Mouse (Mus musculus): ENCODE results near the gene Gprc5d. TPM values are rescaled to one million over a fixed set of nuclear protein-coding genes. Genes with fewer than 3 reads are reported as not detected.

Gprc5d gene
- polyA plus RNA-seq, 1 experiment = not detected

- no peak overlapping the region for H3K9ac ChIP-seq (ENCODE audit: low read depth, poor library complexity, severe bottlenecking)
- H3K4me1 ChIP-seq (ENCODE audit: control insufficient read depth, insufficient read depth, low read length) = peaks cover 1% of the 10 kb centered on the region
- no peaks in the 10 kb centered on the region for H3K27me3 ChIP-seq (ENCODE audit: control insufficient read depth, insufficient read depth, low read length, poor library complexity, severe bottlenecking)
- no peaks in the 10 kb centered on the region for H3K9me3 ChIP-seq (replicated peaks; ENCODE audit: control insufficient read depth, insufficient read depth, low read length, poor library complexity, severe bottlenecking)
- no peaks in the 10 kb centered on the region for H3K36me3 ChIP-seq (ENCODE audit: control insufficient read depth, insufficient read depth, low read length, poor library complexity, severe bottlenecking)
- H3K4me3 ChIP-seq (ENCODE audit: low read depth, low read length) = no peak overlapping the region
- TF ChIP-seq EP300 (IDR thresholded peaks at IDR 0.05; ENCODE audit: insufficient read depth, low read depth, low read length) = no peak
- TF ChIP-seq POLR2A (IDR thresholded peaks at IDR 0.05; ENCODE audit: insufficient read depth, low read length) = no peak
- no peak for TF ChIP-seq CTCF (IDR thresholded peaks at IDR 0.05; ENCODE audit: low read depth, low read length)
- H3K27ac ChIP-seq (ENCODE audit: insufficient read depth, low read length) = no peak overlapping the region
Measured at GRCm38 (mm10) chr6:135135735-135136134, 17.7 kb upstream of the Gprc5d start.

DNA sequence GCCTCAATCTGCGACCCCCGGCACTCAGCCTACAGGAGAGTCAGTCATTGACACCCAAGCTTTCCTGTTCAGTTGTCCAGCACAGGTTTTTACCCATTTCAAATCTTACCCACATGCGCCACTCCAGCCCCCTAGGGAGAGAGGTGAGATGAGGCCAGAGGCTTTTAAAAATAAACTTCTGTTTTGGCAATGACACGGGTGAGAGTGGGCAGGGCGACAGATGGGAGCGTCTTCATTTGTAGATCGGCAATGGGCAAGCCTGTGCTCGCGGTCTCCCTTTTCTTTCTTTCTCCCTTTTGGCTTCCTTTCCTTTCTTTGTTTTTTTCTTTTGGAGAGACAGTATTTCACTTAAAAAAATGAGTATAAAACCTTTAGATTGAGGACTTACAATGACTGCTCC lies 15.4 kb upstream of the Gprc5d start:
- Histone ChIP-seq H3K4me1 (ENCODE audit: control insufficient read depth, insufficient read depth, low read length) (peaks cover 1% of the 10 kb centered on the region), H3K9ac (ENCODE audit: low read depth, poor library complexity, severe bottlenecking) (no peak overlapping the region), H3K27ac (ENCODE audit: insufficient read depth, low read length) (no peak overlapping the region), H3K36me3 (ENCODE audit: control insufficient read depth, insufficient read depth, low read length, poor library complexity, severe bottlenecking) (no peaks in the 10 kb centered on the region), H3K9me3 (replicated peaks; ENCODE audit: control insufficient read depth, insufficient read depth, low read length, poor library complexity, severe bottlenecking) (no peaks in the 10 kb centered on the region), H3K4me3 (ENCODE audit: low read depth, low read length) (no peak overlapping the region), H3K27me3 (ENCODE audit: control insufficient read depth, insufficient read depth, low read length, poor library complexity, severe bottlenecking) (no peaks in the 10 kb centered on the region)
- TF ChIP-seq CTCF (IDR thresholded peaks at IDR 0.05; ENCODE audit: low read depth, low read length) (no peak), EP300 (IDR thresholded peaks at IDR 0.05; ENCODE audit: insufficient read depth, low read depth, low read length) (no peak), POLR2A (IDR thresholded peaks at IDR 0.05; ENCODE audit: insufficient read depth, low read length) (no peak)

DNA sequence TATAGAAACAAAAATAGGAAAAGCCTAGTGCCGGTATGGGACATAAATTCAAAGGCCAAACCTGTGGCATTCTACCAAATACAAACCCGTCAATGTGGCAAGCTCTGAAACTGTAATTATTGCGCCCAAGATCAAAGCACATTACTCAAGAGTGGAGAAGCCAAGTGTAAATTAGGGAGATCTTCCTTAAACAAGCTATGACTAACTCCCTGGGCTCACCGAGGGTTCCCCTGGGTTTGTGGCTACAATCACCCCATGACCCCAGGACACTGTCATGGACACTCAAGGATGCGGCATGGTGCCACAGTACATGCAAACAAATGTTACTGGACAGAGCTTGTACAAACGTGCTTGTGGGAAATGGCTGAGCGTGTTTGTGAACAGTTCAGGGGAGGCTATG lies 15.0 kb upstream of the Gprc5d start:
- TF ChIP-seq POLR2A (IDR thresholded peaks at IDR 0.05; ENCODE audit: insufficient read depth, low read length) = no peak
- no peak for TF ChIP-seq CTCF (IDR thresholded peaks at IDR 0.05; ENCODE audit: low read depth, low read length)
- no peak for TF ChIP-seq EP300 (IDR thresholded peaks at IDR 0.05; ENCODE audit: insufficient read depth, low read depth, low read length)
- Histone ChIP-seq H3K9ac (ENCODE audit: low read depth, poor library complexity, severe bottlenecking) (no peak overlapping the region), H3K27me3 (ENCODE audit: control insufficient read depth, insufficient read depth, low read length, poor library complexity, severe bottlenecking) (no peaks in the 10 kb centered on the region), H3K4me1 (ENCODE audit: control insufficient read depth, insufficient read depth, low read length) (peaks cover 1% of the 10 kb centered on the region), H3K4me3 (ENCODE audit: low read depth, low read length) (no peak overlapping the region), H3K9me3 (replicated peaks; ENCODE audit: control insufficient read depth, insufficient read depth, low read length, poor library complexity, severe bottlenecking) (no peaks in the 10 kb centered on the region), H3K36me3 (ENCODE audit: control insufficient read depth, insufficient read depth, low read length, poor library complexity, severe bottlenecking) (no peaks in the 10 kb centered on the region), H3K27ac (ENCODE audit: insufficient read depth, low read length) (no peak overlapping the region)

- TF ChIP-seq POLR2A (IDR thresholded peaks at IDR 0.05; ENCODE audit: insufficient read depth, low read length) (no peak), CTCF (IDR thresholded peaks at IDR 0.05; ENCODE audit: low read depth, low read length) (no peak), EP300 (IDR thresholded peaks at IDR 0.05; ENCODE audit: insufficient read depth, low read depth, low read length) (no peak)
- no peaks in the 10 kb centered on the region; the same call in 1 of the 2 replicates for H3K27me3 ChIP-seq (ENCODE audit: control insufficient read depth, insufficient read depth, low read length, poor library complexity, severe bottlenecking)
- no peak overlapping the region for H3K4me3 ChIP-seq (ENCODE audit: low read depth, low read length)
- H3K36me3 ChIP-seq (ENCODE audit: control insufficient read depth, insufficient read depth, low read length, poor library complexity, severe bottlenecking) = no peaks in the 10 kb centered on the region
- H3K27ac ChIP-seq (ENCODE audit: insufficient read depth, low read length) = no peak overlapping the region
- H3K4me1 ChIP-seq (ENCODE audit: control insufficient read depth, insufficient read depth, low read length) = no peaks in the 10 kb centered on the region
- no peak overlapping the region for H3K9ac ChIP-seq (ENCODE audit: low read depth, poor library complexity, severe bottlenecking)
- H3K9me3 ChIP-seq (replicated peaks; ENCODE audit: control insufficient read depth, insufficient read depth, low read length, poor library complexity, severe bottlenecking) = no peaks in the 10 kb centered on the region
Measured at GRCm38 (mm10) chr6:135124755-135125380, 6.8 kb upstream of the Gprc5d start.

DNA sequence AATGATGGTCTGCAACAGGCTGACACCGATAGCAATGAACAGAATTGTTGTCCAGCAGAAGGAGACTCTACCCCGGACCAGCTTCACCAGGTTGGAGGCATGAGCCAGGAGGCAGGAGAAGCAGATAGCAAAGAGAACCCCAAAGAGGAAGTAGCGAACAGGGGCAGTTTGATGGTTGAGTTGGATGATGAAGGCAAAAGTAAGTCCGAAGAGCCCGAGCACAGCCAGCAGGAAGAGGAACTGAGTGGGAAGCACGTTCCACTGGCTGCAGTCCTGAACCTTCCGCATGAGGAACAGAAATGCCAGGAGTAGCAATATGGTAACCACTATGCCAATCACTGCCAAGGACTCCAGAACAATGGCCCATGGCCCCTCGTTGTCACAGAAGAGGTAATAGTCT lies 1.6 kb downstream of the Gprc5d start:
- no peak overlapping the region for H3K9ac ChIP-seq (ENCODE audit: low read depth, poor library complexity, severe bottlenecking)
- no peaks in the 10 kb centered on the region for H3K4me1 ChIP-seq (ENCODE audit: control insufficient read depth, insufficient read depth, low read length)
- peaks cover 5% of the 10 kb centered on the region; the same call in 1 of the 2 replicates for H3K9me3 ChIP-seq (replicated peaks; ENCODE audit: control insufficient read depth, insufficient read depth, low read length, poor library complexity, severe bottlenecking)
- no peak overlapping the region for H3K4me3 ChIP-seq (ENCODE audit: low read depth, low read length)
- no peaks in the 10 kb centered on the region; the same call in 1 of the 2 replicates for H3K27me3 ChIP-seq (ENCODE audit: control insufficient read depth, insufficient read depth, low read length, poor library complexity, severe bottlenecking)
- no peak overlapping the region for H3K27ac ChIP-seq (ENCODE audit: insufficient read depth, low read length)
- TF ChIP-seq CTCF (IDR thresholded peaks at IDR 0.05; ENCODE audit: low read depth, low read length) = no peak
- no peak for TF ChIP-seq POLR2A (IDR thresholded peaks at IDR 0.05; ENCODE audit: insufficient read depth, low read length)
- no peak for TF ChIP-seq EP300 (IDR thresholded peaks at IDR 0.05; ENCODE audit: insufficient read depth, low read depth, low read length)
- H3K36me3 ChIP-seq (ENCODE audit: control insufficient read depth, insufficient read depth, low read length, poor library complexity, severe bottlenecking) = no peaks in the 10 kb centered on the region

GRCm38 (mm10) chr6:135113114-135113436 lies 5.0 kb downstream of the Gprc5d start:
- Histone ChIP-seq H3K9ac (ENCODE audit: low read depth, poor library complexity, severe bottlenecking) (no peak overlapping the region), H3K27ac (ENCODE audit: insufficient read depth, low read length) (no peak overlapping the region), H3K4me1 (ENCODE audit: control insufficient read depth, insufficient read depth, low read length) (no peaks in the 10 kb centered on the region), H3K9me3 (replicated peaks; ENCODE audit: control insufficient read depth, insufficient read depth, low read length, poor library complexity, severe bottlenecking) (0 out of 2 replicates have a peak, but pooled peaks cover 5% of the 10 kb centered on the region), H3K4me3 (ENCODE audit: low read depth, low read length) (no peak overlapping the region), H3K36me3 (ENCODE audit: control insufficient read depth, insufficient read depth, low read length, poor library complexity, severe bottlenecking) (no peaks in the 10 kb centered on the region), H3K27me3 (ENCODE audit: control insufficient read depth, insufficient read depth, low read length, poor library complexity, severe bottlenecking) (no peaks in the 10 kb centered on the region)
- no peak for TF ChIP-seq POLR2A (IDR thresholded peaks at IDR 0.05; ENCODE audit: insufficient read depth, low read length)
- TF ChIP-seq CTCF (IDR thresholded peaks at IDR 0.05; ENCODE audit: low read depth, low read length) = no peak
- TF ChIP-seq EP300 (IDR thresholded peaks at IDR 0.05; ENCODE audit: insufficient read depth, low read depth, low read length) = no peak
